Mouse (Mus musculus) MEL (cell line): ENCODE results near the gene Slc22a8. TPM values are rescaled to one million over a fixed set of nuclear protein-coding genes. Genes with fewer than 3 reads are reported as not detected.

Experiments used
- DNase-seq: peaks from one replicate; pipeline ENCODE4 v3.0.0; 2011; ENCODE audit warnings: low read depth, low spot score
- H3K27ac ChIP-seq: 2 replicates; pipeline ENCODE4 v1.5.1; 2012; ENCODE audit warnings: low read depth, mild to moderate bottlenecking, control low read depth, low read length, moderate library complexity; ENCODE audit not compliant: control insufficient read depth
- H3K27me3 ChIP-seq, 2 experiments: fragments of 150-350 bp in 1 of 2; sonication (generic) in 1 of 2; 2 replicates each; pipeline ENCODE4 v1.6.1; 2012; ENCODE audit warnings: low read length in 2 of 2, mild to moderate bottlenecking in 2 of 2, improper control_type of control experiment in 1 of 2, moderate library complexity in 1 of 2; ENCODE audit not compliant: insufficient read depth in 2 of 2, control insufficient read depth in 1 of 2
- H3K36me3 ChIP-seq, 2 experiments: 2 replicates each; pipeline ENCODE4 v1.6.1; 2012 to 2014; ENCODE audit warnings: low read length in 2 of 2, improper control_type of control experiment in 1 of 2, inconsistent platforms in 1 of 2, mild to moderate bottlenecking in 1 of 2; ENCODE audit not compliant: insufficient read depth in 2 of 2, control insufficient read depth in 1 of 2
- H3K4me1 ChIP-seq, 2 experiments: fragments of 150-350 bp in 1 of 2; sonication (generic) in 1 of 2; 2 replicates each; pipeline ENCODE4 v1.6.1; 2012; ENCODE audit warnings: low read length in 2 of 2, improper control_type of control experiment in 1 of 2, mild to moderate bottlenecking in 1 of 2; ENCODE audit not compliant: insufficient read depth in 2 of 2, control insufficient read depth in 1 of 2
- H3K4me3 ChIP-seq, 2 experiments: fragments of 150-350 bp in 1 of 2; sonication (generic) in 1 of 2; 2 replicates each; pipeline ENCODE4 v1.5.1; 2012; ENCODE audit warnings: low read depth in 2 of 2, low read length in 2 of 2, mild to moderate bottlenecking in 2 of 2, moderate library complexity in 2 of 2, control low read depth in 1 of 2, improper control_type of control experiment in 1 of 2; ENCODE audit not compliant: control insufficient read depth in 1 of 2, insufficient read depth in 1 of 2
- H3K79me2 ChIP-seq: 2 replicates; pipeline ENCODE4 v1.6.1; 2012; ENCODE audit warnings: mild to moderate bottlenecking, low read length, moderate library complexity; ENCODE audit not compliant: control insufficient read depth, poor library complexity, insufficient read depth
- H3K9ac ChIP-seq: 2 replicates; pipeline ENCODE4 v1.6.1; 2012; ENCODE audit warnings: low read depth, mild to moderate bottlenecking, control low read depth, low read length, moderate library complexity; ENCODE audit not compliant: control insufficient read depth, poor library complexity, severe bottlenecking
- H3K9me3 ChIP-seq: fragments of 150-350 bp; sonication (generic); replicated peaks from 2 replicates; pipeline ENCODE4 v1.6.1; 2012; ENCODE audit warnings: mild to moderate bottlenecking, low read length, improper control_type of control experiment, moderate library complexity; ENCODE audit not compliant: insufficient read depth
- BHLHE40 ChIP-seq: IDR thresholded peaks from 2 replicates; pipeline ENCODE4 v1.6.1; 2012; ENCODE audit warnings: low read depth, mild to moderate bottlenecking, inconsistent platforms, low read length, improper control_type of control experiment, borderline replicate concordance
- E2F4 ChIP-seq: IDR thresholded peaks from 2 replicates; pipeline ENCODE4 v1.6.1; 2011; ENCODE audit warnings: low read depth, low read length, improper control_type of control experiment, borderline replicate concordance
- ETS1 ChIP-seq: IDR thresholded peaks from 2 replicates; pipeline ENCODE4 v1.6.1; 2012; ENCODE audit warnings: low read depth, mild to moderate bottlenecking, inconsistent platforms, low read length, improper control_type of control experiment, moderate library complexity
- GABPA ChIP-seq: IDR thresholded peaks from 2 replicates; pipeline ENCODE4 v1.6.1; 2012; ENCODE audit warnings: low read depth, mild to moderate bottlenecking, inconsistent platforms, low read length, improper control_type of control experiment, moderate library complexity
- HCFC1 ChIP-seq: IDR thresholded peaks from 2 replicates; pipeline ENCODE4 v1.6.1; 2012; ENCODE audit warnings: low read depth, mild to moderate bottlenecking, inconsistent platforms, low read length, improper control_type of control experiment, moderate library complexity
- KAT2A ChIP-seq: conservative IDR thresholded peaks from 2 replicates; pipeline ENCODE4 v1.6.1; 2012; ENCODE audit warnings: low read depth, low read length, improper control_type of control experiment, inconsistent platforms
- MAX ChIP-seq: IDR thresholded peaks from 2 replicates; pipeline ENCODE4 v1.6.1; 2011; ENCODE audit warnings: low read length, improper control_type of control experiment
- MAZ ChIP-seq: IDR thresholded peaks from 2 replicates; pipeline ENCODE4 v1.6.1; 2012; ENCODE audit warnings: low read depth, mild to moderate bottlenecking, inconsistent platforms, low read length, improper control_type of control experiment
- MEF2A ChIP-seq: IDR thresholded peaks from 2 replicates; pipeline ENCODE4 v1.6.1; 2014; ENCODE audit warnings: low read depth, mild to moderate bottlenecking, inconsistent platforms, low read length, improper control_type of control experiment; ENCODE audit not compliant: poor library complexity, insufficient replicate concordance, severe bottlenecking; ENCODE audit errors: extremely low read depth
- MXI1 ChIP-seq: IDR thresholded peaks from 2 replicates; pipeline ENCODE4 v1.6.1; 2011; ENCODE audit warnings: mild to moderate bottlenecking, low read depth, low read length, improper control_type of control experiment
- MYB ChIP-seq: IDR thresholded peaks from 2 replicates; pipeline ENCODE4 v1.6.1; 2011; ENCODE audit warnings: mild to moderate bottlenecking, low read depth, low read length, improper control_type of control experiment
- MYC ChIP-seq: IDR thresholded peaks from 2 replicates; pipeline ENCODE4 v1.6.1; 2011; ENCODE audit warnings: low read depth, mild to moderate bottlenecking, low read length, improper control_type of control experiment, moderate library complexity
- NRF1 ChIP-seq: IDR thresholded peaks from 2 replicates; pipeline ENCODE4 v1.6.1; 2014; ENCODE audit warnings: low read depth, mild to moderate bottlenecking, inconsistent platforms, low read length, improper control_type of control experiment, moderate library complexity; ENCODE audit not compliant: poor library complexity, insufficient read depth, severe bottlenecking
- POLR2A ChIP-seq, 2 experiments: IDR thresholded peaks; 2 replicates each; pipeline ENCODE4 v1.6.1; 2011 to 2012; ENCODE audit warnings: low read length in 2 of 2, mild to moderate bottlenecking in 2 of 2, control low read depth in 1 of 2, improper control_type of control experiment in 1 of 2, low read depth in 1 of 2, moderate library complexity in 1 of 2; ENCODE audit not compliant: control insufficient read depth in 1 of 2, insufficient read depth in 1 of 2, poor library complexity in 1 of 2
- POLR2AphosphoS5 ChIP-seq: IDR thresholded peaks from 2 replicates; pipeline ENCODE4 v1.6.1; 2012; ENCODE audit warnings: low read depth, borderline replicate concordance, mild to moderate bottlenecking, inconsistent platforms, low read length, moderate library complexity, mixed read lengths
- RCOR1 ChIP-seq: IDR thresholded peaks from 2 replicates; pipeline ENCODE4 v1.6.1; 2012; ENCODE audit warnings: low read depth, mild to moderate bottlenecking, inconsistent platforms, low read length, improper control_type of control experiment
- SIN3A ChIP-seq: IDR thresholded peaks from 2 replicates; pipeline ENCODE4 v1.6.1; 2012; ENCODE audit warnings: low read length, improper control_type of control experiment, inconsistent platforms
- SMC3 ChIP-seq: IDR thresholded peaks from 2 replicates; pipeline ENCODE4 v1.6.1; 2011; ENCODE audit warnings: low read depth, low read length, improper control_type of control experiment
- TAL1 ChIP-seq: IDR thresholded peaks from 2 replicates; pipeline ENCODE4 v1.6.1; 2012; ENCODE audit warnings: mild to moderate bottlenecking, inconsistent platforms, low read length, moderate library complexity, mixed read lengths
- UBTF ChIP-seq: IDR thresholded peaks from 2 replicates; pipeline ENCODE4 v1.6.1; 2012; ENCODE audit warnings: low read depth, mild to moderate bottlenecking, inconsistent platforms, low read length, improper control_type of control experiment, moderate library complexity, borderline replicate concordance; ENCODE audit not compliant: insufficient read depth
- USF1 ChIP-seq: IDR thresholded peaks from 2 replicates; pipeline ENCODE4 v1.6.1; 2014; ENCODE audit warnings: low read depth, mild to moderate bottlenecking, inconsistent platforms, low read length, improper control_type of control experiment, moderate library complexity
- ZC3H11A ChIP-seq: IDR thresholded peaks from 2 replicates; pipeline ENCODE4 v1.6.1; 2012; ENCODE audit warnings: low read depth, mild to moderate bottlenecking, inconsistent platforms, low read length, improper control_type of control experiment
- ZKSCAN1 ChIP-seq: IDR thresholded peaks from 2 replicates; pipeline ENCODE4 v1.6.1; 2012; ENCODE audit warnings: low read depth, mild to moderate bottlenecking, inconsistent platforms, low read length, improper control_type of control experiment, moderate library complexity
- ZNF384 ChIP-seq: IDR thresholded peaks from 2 replicates; pipeline ENCODE4 v1.6.1; 2012; ENCODE audit warnings: low read depth, mild to moderate bottlenecking, inconsistent platforms, low read length, improper control_type of control experiment
- polyA plus RNA-seq, 2 experiments: library from polyadenylated mRNA; stranded (reverse) in 1 of 2; unstranded in 1 of 2; fragments of >175 nt in 1 of 2; fragments of >200 nt in 1 of 2; gene quantifications; 2 replicates each; pipeline versions ENCODE4 v1.2.1 to v1.2.4; 2012; ENCODE audit warnings: low replicate concordance in 2 of 2, low read depth in 1 of 2; ENCODE audit not compliant: insufficient read length in 2 of 2, insufficient read depth in 1 of 2, missing spikeins in 1 of 2
- total RNA-seq: library from RNA; depleted of rRNA; stranded (reverse); fragments of 300-350 nt; gene quantifications from 2 replicates; pipeline ENCODE4 v1.2.3, GENCODE M21; 2012

Gene Slc22a8
- total and polyA plus RNA-seq, 3 experiments = not detected

- TF ChIP-seq MEF2A (no peak), USF1 (no peak), POLR2A (IDR thresholded peaks at IDR 0.05; ENCODE audit: control insufficient read depth in 1 of 2, insufficient read depth in 1 of 2, low read depth in 1 of 2, low read length in 2 of 2, poor library complexity in 1 of 2) (no peak), NRF1 (no peak), MAX (no peak), BHLHE40 (peak; percentile 24; the same call in 1 of the 2 replicates), MYC (no peak), ETS1 (peak; percentile 97)
Measured at GRCm38 (mm10) chr19:8592155-8592554, 1.1 kb downstream of the Slc22a8 start (continued).

- Histone ChIP-seq H3K27me3 (no peaks in the 10 kb centered on the region; a peak in 3 of 4 replicates), H3K9ac (no peak overlapping the region), H3K27ac (no peak overlapping the region), H3K79me2 (no peaks in the 10 kb centered on the region), H3K36me3 (peaks cover 0 to 6% of the 10 kb centered on the region in 2 experiments; a peak in 2 of 4 replicates), H3K4me3 (no peak overlapping the region), H3K4me1 (peaks cover 3 to 15% of the 10 kb centered on the region in 2 experiments), H3K9me3 (no peaks in the 10 kb centered on the region)
- DNase-seq = no peak
- TF ChIP-seq MAZ (no peak), ZC3H11A (no peak), RCOR1 (no peak), HCFC1 (no peak), NRF1 (no peak), ZNF384 (no peak), SIN3A (no peak), USF1 (no peak), ZKSCAN1 (no peak), KAT2A (no peak), SMC3 (no peak), TAL1 (no peak), POLR2A (IDR thresholded peaks at IDR 0.05; ENCODE audit: control insufficient read depth in 1 of 2, insufficient read depth in 1 of 2, low read depth in 1 of 2, low read length in 2 of 2, poor library complexity in 1 of 2) (no peak), MAX (no peak), MXI1 (no peak), UBTF (no peak), MYB (no peak), POLR2AphosphoS5 (no peak), GABPA (no peak), E2F4 (no peak)
Measured at GRCm38 (mm10) chr19:8592873-8593408, 1.9 kb downstream of the Slc22a8 start.
